Mouse (Mus musculus) hindbrain, postnatal 0 days (tissue): ENCODE measurements around the gene Nat8f2. TPM values are rescaled to one million over a fixed set of nuclear protein-coding genes. Genes with fewer than 3 reads are reported as not detected.

Experiments used
- ATAC-seq: fragments of 200-750 bp; cut with Nextera tagmentation; 2 replicates; pipeline ENCODE4 v1.8.0; 2017; ENCODE audit warnings: mild to moderate bottlenecking, moderate TSS enrichment, moderate library complexity
- DNase-seq: peaks from one replicate; pipeline ENCODE4 v3.0.0-alpha.2; 2015; ENCODE audit warnings: low spot score
- H3K27ac ChIP-seq: fragments of 300-500 bp; sonication (generic); 2 replicates; pipeline ENCODE4 v1.5.1; 2014; ENCODE audit warnings: mild to moderate bottlenecking
- H3K27me3 ChIP-seq: fragments of 300-500 bp; sonication (generic); 2 replicates; pipeline ENCODE4 v1.6.1; 2014; ENCODE audit warnings: low read length, mixed read lengths; ENCODE audit not compliant: insufficient read depth
- H3K36me3 ChIP-seq: fragments of 300-500 bp; sonication (generic); 2 replicates; pipeline ENCODE4 v1.6.1; 2014; ENCODE audit warnings: low read length, mixed read lengths; ENCODE audit not compliant: insufficient read depth
- H3K4me1 ChIP-seq: fragments of 300-500 bp; sonication (generic); 2 replicates; pipeline ENCODE4 v1.6.1; 2014; ENCODE audit warnings: antibody characterized with exemption, low read length, mixed read lengths; ENCODE audit not compliant: insufficient read depth
- H3K4me2 ChIP-seq: fragments of 300-500 bp; sonication (generic); 2 replicates; pipeline ENCODE4 v1.6.1; 2014; ENCODE audit warnings: low read depth, mild to moderate bottlenecking, low read length, moderate library complexity, mixed read lengths
- H3K4me3 ChIP-seq: fragments of 300-500 bp; sonication (generic); 2 replicates; pipeline ENCODE4 v1.5.1; 2014; ENCODE audit warnings: low read length
- H3K9ac ChIP-seq: fragments of 300-500 bp; sonication (generic); replicated peaks from 2 replicates; pipeline ENCODE4 v1.6.1; 2014; ENCODE audit warnings: mild to moderate bottlenecking, low read length, moderate library complexity, mixed read lengths
- H3K9me3 ChIP-seq: fragments of 300-500 bp; sonication (generic); 2 replicates; pipeline ENCODE4 v1.6.1; 2016; ENCODE audit warnings: low read length, mixed read lengths
- CTCF ChIP-seq: IDR thresholded peaks from 2 replicates; pipeline ENCODE4 v1.5.1; 2016; ENCODE audit warnings: antibody characterized with exemption, control low read depth, low read depth
- WGBS: fragments of 180-500 bp; shearing (Covaris S2); extraction: QIAGEN DNeasy Blood & Tissue Kit; methylation state at CpG from one replicate; pipeline ENCODE4 v1.1.7; 2014; 5-methylcytosine and 5-hydroxymethylcytosine counted together
- polyA plus RNA-seq: library from polyadenylated mRNA; unstranded; fragments of >200 nt; fragmentation: Nextera tagmentation; extraction: Ambion mirVana; gene quantifications from 2 replicates; pipeline ENCODE4 v1.2.1, GENCODE M21; 2015
- total RNA-seq: library from RNA; depleted of rRNA; stranded (reverse); fragments of >200 nt; gene quantifications from 2 replicates; pipeline ENCODE4 v1.2.3, GENCODE M21; 2014

The Nat8f2 gene
- total and polyA plus RNA-seq, 2 experiments from 2014 or later = not detected

DNA sequence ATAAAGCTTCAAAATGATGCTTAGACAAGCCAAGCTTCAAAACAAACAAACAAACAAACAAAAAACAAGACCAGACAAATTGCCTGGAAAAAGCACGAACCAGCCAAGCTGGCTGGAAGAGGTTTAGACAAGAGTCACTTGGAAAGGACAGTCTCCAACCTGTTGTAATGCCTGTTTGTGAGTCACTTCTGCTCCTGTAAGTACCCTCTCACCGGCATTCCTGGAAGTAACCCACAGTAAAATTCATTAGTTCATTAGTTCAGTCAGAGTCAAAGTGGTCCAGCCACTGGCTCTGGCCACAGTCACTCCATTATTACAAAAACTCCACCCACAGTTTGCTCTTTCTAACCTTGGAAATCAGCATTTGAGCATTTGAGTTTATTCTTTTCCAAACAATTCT is 5.1 kb downstream of the Nat8f2 start:
- no peak overlapping the region for H3K4me3 ChIP-seq
- WGBS = 86% methylated on average over 2 of the region's 2 CpGs

DNA sequence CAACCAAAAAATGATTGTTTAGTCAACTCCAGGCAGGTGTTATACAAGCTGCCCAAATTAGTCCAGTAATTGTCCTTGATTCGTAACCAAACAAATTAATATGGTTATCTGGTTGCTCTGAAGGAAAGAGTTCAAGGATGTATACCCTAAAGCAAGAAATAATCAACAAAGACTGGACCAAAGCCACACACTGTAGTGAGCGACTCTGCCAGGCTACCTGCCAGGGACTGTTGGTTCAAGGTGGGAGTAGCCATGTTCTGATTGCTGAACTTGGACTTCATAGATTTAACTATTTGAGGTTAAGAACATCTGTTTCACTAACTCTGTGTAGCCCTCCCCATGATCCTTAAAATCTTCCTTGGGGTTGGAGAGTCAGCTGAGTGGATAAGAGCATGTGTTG is 5.8 kb downstream of the Nat8f2 start:
- H3K27ac ChIP-seq = no peak overlapping the region
- H3K4me1 ChIP-seq = no peaks in the 10 kb centered on the region

More for the DNA sequence above, 5.1 kb downstream of the Nat8f2 start:
- no peak overlapping the region for H3K4me2 ChIP-seq
- no peak overlapping the region for H3K27ac ChIP-seq
- no peaks in the 10 kb centered on the region for H3K27me3 ChIP-seq
- no peak for TF ChIP-seq CTCF
- DNase-seq (no peak), ATAC-seq (no peak)
- H3K9me3 ChIP-seq = no peaks in the 10 kb centered on the region
- H3K36me3 ChIP-seq = no peaks in the 10 kb centered on the region
- H3K9ac ChIP-seq = no peak overlapping the region
- H3K4me1 ChIP-seq = no peaks in the 10 kb centered on the region

DNA sequence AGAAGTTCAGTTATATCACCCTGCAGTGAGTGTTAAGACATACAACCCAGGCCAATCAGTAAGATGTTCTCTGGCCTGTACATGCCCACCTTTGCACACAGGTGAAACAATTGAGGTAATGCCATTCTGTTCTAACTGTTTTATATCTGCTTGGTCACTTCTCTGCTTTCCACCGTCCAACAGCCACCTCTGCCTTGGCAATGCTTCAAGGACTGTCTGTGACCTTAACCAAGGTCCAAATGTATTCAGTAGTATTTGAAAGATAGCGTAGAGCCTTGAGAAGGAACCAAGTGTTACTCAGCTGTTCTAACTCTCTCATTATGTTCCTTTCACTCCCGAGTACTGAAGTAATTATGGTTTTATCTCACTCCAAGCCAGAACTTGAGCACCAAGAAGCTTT is 6.4 kb downstream of the Nat8f2 start:
- ATAC-seq = no peak
- Histone ChIP-seq H3K36me3 (no peaks in the 10 kb centered on the region), H3K4me3 (no peak overlapping the region), H3K4me2 (no peak overlapping the region), H3K9ac (no peak overlapping the region), H3K27ac (no peak overlapping the region), H3K9me3 (no peaks in the 10 kb centered on the region), H3K4me1 (no peaks in the 10 kb centered on the region), H3K27me3 (no peaks in the 10 kb centered on the region)
- no peak for TF ChIP-seq CTCF
- no peak for DNase-seq
- 73% methylated on average over 3 of the region's 3 CpGs for WGBS

More for the DNA sequence above, 5.8 kb downstream of the Nat8f2 start:
- Histone ChIP-seq H3K27me3 (no peaks in the 10 kb centered on the region), H3K36me3 (no peaks in the 10 kb centered on the region), H3K4me3 (no peak overlapping the region), H3K4me2 (no peak overlapping the region), H3K9me3 (no peaks in the 10 kb centered on the region), H3K9ac (no peak overlapping the region)
- WGBS = 79% methylated on average over 2 of the region's 2 CpGs
- no peak for DNase-seq
- no peak for ATAC-seq
- no peak for TF ChIP-seq CTCF

DNA sequence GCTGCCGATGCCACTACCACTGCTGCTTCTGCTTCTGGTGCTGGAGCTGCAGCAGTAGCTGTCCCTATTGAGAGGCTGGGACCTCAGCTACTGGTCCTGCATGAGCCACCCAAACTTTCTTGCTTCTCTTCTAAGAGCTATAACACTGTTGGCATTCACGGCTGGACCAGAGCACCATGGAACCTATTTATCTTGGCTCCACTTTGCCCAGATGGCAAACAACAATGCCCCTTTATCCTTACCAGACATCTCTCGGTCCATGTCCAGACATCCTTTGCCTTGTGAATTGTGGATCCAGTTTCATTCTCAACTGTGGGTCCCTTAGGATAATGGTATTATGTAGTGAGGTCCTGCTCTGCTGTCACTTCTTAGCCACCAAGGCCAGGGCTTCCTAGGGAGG is 7.7 kb downstream of the Nat8f2 start:
- 71% methylated on average over 3 of the region's 3 CpGs for WGBS
- H3K4me3 ChIP-seq = no peak overlapping the region
- H3K4me2 ChIP-seq = no peak overlapping the region
- no peaks in the 10 kb centered on the region for H3K9me3 ChIP-seq
- H3K27ac ChIP-seq = no peak overlapping the region
- no peak overlapping the region for H3K9ac ChIP-seq
- no peaks in the 10 kb centered on the region for H3K27me3 ChIP-seq
- no peaks in the 10 kb centered on the region for H3K36me3 ChIP-seq
- no peak for TF ChIP-seq CTCF
- ATAC-seq (no peak), DNase-seq (no peak)
- H3K4me1 ChIP-seq = no peaks in the 10 kb centered on the region

DNA sequence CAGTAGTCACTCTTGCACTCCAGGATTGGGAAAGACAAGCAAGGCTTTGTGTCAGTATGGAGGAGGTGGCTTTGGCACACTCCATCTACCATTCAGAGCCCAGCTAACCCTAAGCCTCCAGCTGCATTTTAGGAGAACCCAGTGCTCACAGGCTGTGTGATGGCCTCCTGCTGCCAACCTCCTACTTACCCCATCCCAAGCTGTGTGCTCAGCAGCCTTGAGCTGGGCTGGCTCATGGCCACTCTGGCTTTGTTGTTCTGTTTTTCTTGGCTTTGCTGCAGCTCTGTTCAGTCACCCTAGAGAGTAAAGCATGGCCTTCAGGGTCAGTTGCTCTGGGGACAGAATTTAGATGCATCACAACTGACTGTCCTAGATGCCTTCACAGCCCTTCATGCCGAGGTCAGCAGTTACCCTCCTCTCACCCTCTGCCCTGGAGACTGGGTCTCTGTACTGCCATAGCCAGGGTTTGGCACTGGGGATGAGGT is 12.7 kb downstream of the Nat8f2 start:
- Histone ChIP-seq H3K9me3 (no peaks in the 10 kb centered on the region), H3K4me2 (no peak overlapping the region), H3K27ac (peak overlapping the region; percentile 56; the same call in 1 of the 2 replicates), H3K4me1 (no peaks in the 10 kb centered on the region), H3K9ac (no peak overlapping the region), H3K36me3 (no peaks in the 10 kb centered on the region), H3K4me3 (no peak overlapping the region), H3K27me3 (no peaks in the 10 kb centered on the region)
- WGBS = 43% methylated on average over 1 of the region's 1 CpGs
- ATAC-seq (peak; percentile 97), DNase-seq (peak; percentile 68)
- no peak for TF ChIP-seq CTCF

DNA sequence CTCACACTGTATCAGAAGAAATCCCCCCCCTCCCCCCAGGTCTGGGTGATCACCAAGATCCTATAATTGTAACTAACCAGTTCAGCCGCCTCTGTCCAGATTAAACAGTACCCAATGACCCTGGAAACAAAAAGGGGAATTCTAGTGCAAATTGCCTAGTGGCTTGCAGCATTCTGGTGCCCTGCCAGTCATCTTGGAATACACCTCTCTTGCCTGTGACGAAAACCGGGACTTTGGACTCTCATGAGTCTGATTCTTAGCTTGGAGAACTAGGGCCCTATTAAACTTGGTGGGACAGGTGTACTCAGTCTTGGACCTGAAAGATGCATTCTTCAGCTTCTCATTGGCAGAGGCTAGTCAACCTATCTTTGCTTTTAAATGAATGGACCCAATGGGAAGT is 15.5 kb downstream of the Nat8f2 start:
- H3K9ac ChIP-seq = no peak overlapping the region
- no peaks in the 10 kb centered on the region for H3K4me1 ChIP-seq
- H3K4me2 ChIP-seq = no peak overlapping the region
- TF ChIP-seq CTCF = no peak
- H3K27me3 ChIP-seq = no peaks in the 10 kb centered on the region
- no peak for ATAC-seq
- H3K9me3 ChIP-seq = no peaks in the 10 kb centered on the region
- H3K36me3 ChIP-seq = no peaks in the 10 kb centered on the region
- no peak overlapping the region for H3K4me3 ChIP-seq
- no peak overlapping the region for H3K27ac ChIP-seq
- 75% methylated on average over 3 of the region's 3 CpGs for WGBS
- DNase-seq = no peak

DNA sequence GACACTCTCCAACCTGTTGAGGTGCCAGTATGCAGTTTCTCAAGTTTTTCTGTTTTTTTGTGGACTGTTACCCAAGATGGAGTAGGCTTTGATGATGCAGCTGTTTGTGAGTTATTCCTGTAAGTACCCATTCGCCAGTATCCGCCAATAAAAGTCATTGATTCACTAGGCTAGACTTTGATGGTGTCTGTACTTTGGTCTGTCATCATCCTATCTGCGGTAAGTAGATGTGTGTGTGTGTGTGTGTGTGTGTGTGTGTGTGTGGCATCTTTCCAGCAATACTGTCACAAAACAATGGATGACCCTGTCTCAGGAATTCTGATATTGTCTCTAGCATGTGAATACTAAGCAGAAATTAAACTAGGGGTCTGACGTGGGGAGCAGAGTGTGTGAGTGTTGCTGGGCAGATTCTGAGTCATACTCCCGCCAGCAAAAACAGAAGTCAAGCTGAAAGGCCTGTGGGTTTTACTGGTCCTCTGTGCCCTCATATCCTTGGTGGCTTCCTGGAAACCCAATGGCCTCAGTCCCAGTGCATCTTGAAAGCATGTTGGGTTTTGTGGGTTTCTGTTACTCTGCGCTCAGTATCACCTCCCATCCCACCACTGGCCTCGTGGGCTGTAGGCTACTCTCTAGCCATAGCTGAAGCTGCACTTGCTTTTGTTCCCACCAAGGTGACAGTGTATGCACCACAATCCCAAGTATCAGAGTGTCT is 17.7 kb downstream of the Nat8f2 start:
- no peaks in the 10 kb centered on the region for H3K27me3 ChIP-seq
- no peaks in the 10 kb centered on the region for H3K36me3 ChIP-seq
- no peaks in the 10 kb centered on the region for H3K4me1 ChIP-seq
- no peak for DNase-seq
- no peak overlapping the region for H3K9ac ChIP-seq
- H3K4me3 ChIP-seq = no peak overlapping the region
- H3K27ac ChIP-seq = no peak overlapping the region
- WGBS = 83% methylated on average over 7 of the region's 7 CpGs
- no peak for ATAC-seq
- no peak for TF ChIP-seq CTCF
- H3K9me3 ChIP-seq = no peaks in the 10 kb centered on the region
- no peak overlapping the region for H3K4me2 ChIP-seq
